Mouse (Mus musculus) heart, adult 9 months (tissue): ENCODE results near the gene Barhl2.

Experiments used
- DNase-seq, 2 experiments: peaks; one replicate each; pipeline ENCODE4 v3.0.0; 2022; ENCODE audit warnings: low spot score in 2 of 2

Gene Barhl2

DNA sequence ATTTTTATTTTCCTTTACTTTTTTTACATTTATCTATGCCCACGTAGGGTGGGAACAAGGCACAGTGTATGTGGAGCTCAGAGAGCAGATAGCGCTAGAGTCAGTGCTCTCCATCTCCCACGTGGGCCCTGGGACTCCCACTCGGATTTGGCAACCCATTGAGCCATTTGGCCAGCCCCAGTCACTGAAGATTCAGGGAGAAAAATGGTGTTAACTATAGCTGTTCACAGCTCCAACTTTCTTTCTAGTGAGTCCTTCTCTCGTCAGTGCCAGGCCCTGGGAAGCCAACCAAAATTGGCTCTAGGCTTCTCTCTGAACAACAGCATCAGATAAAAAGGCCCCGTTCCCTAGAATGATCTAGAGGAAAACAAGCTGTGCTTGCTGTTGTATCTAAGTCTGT, 42.2 kb downstream of the Barhl2 start:
- no peak for DNase-seq

DNA sequence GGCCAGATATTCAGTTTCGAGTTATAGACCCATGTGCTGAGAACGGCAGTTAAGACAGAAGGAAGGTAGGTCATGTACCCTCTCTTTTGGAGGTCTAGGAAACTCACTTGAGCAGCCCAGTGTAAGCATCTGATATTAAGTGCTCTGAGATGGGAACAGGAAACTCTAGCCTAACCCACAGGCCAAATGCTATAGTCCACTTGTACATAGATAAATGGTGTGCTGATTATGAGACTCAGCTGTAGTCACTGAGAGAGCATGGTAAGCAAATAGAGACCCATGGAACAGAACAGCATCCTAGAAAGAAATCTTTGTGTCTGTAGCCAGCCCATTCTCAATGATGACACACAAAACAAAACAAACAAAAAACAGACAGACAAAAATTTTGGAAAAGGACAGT, 55.2 kb downstream of the Barhl2 start:
- no peak for DNase-seq
